Mouse (Mus musculus) lung, postnatal 4 days (tissue): Measurements from ENCODE around the gene Ccdc38.

ENCODE experiments used
- DNase-seq, 2 experiments: peaks; one replicate each; pipeline ENCODE4 v3.0.0; 2021

Ccdc38 gene

DNA sequence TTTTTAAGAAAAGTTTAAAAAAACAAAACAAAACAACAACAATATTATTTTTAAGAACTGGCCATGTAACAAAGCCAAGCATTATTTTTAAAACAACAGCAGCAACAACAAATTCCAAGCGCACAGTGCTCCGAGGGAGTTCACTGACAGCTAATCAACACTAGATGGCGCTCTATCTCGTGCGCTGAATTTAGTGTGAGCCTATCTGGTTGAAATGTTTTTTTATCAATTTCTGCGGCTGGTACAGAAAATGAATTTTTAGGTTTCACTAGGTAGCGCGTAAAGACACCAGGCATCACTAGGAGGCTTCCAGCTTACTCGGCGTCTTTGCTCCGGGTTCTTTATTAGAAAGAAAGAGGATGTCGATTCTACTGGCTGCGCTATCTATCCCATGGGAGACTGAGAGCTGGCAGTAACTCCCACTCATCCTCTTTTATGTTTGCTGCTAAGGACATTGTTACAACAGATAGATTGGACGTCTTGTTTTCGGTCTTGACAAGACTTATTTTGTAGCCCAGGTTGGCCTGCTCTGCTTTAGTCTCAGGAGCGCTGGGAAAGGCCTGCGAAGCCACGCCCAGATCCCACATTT is 71.1 kb downstream of the Ccdc38 start:
- peak in 1 of 2 experiments; percentile 32 for DNase-seq

DNA sequence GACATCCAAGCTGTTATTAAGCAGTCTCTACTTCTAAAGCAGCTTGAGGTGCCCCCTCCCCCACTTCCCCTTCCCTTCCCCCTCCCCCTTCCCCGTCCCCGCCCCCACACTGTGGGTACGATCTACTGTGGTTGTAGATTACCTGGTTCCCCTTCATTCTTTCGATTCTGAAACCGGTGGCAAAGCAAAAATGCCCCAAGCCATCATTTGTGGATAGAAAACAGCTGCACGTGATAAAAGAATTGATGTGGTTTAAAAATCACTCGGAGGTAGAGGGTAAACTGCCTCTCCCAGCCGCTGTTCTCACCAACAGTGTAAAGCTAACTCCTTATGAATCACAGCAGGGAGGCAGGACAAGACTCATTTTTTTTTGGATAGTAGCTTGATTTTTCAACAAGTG is 74.4 kb downstream of the Ccdc38 start:
- DNase-seq = no peak

DNA sequence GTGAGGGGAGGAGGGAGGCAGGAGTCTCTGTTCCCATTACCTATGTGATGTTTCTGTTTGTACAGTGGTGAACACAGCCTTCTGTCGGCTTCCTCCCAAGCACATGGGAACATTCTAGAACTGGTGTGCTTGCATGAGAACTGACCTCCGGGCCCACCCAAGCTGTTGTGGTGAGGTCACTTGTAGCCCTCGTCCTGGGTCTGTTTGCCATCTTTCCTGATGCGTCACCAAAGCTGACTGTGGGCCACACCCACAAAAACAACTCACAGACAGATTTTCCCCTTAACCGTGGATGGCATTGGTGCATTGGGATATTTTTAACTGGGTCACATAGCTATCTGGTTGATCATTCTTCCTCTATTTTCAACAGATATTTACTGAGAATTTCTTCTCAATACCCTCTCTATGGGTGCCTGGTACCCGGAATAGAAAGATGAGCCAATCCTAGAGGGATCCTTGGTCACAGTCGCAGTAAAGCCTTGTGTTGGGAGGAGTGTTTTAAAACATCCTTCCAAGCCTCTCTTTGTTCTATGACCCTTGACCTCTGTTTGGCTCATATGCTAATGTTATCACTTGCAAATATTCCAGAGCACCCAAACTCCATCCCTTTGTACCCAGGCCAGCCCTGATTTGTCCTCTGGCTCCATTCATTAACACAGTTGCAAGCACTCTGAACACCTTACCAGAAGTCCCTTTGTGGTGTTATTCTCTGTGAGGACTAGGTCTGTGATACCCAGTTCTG is 80.2 kb downstream of the Ccdc38 start:
- DNase-seq = no peak

DNA sequence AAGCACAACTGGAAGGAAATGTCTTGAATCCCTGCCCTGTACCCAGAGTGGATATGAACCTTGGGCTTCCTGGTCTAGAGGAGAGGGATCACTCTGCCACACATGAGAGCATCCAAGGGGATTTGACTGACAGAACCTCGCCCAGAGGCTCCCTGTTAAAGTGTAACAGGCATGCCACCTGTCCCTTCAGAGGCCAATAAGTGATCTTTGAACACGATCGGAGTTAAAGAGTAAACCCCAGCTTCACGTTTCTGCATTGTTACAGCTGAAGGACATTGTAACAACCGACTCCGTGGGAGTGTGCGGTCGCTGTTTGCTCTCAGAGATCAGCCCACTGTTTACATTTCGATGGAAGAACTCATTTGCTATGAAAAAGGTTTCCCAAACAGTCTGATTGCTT is 83.3 kb downstream of the Ccdc38 start:
- no peak for DNase-seq

DNA sequence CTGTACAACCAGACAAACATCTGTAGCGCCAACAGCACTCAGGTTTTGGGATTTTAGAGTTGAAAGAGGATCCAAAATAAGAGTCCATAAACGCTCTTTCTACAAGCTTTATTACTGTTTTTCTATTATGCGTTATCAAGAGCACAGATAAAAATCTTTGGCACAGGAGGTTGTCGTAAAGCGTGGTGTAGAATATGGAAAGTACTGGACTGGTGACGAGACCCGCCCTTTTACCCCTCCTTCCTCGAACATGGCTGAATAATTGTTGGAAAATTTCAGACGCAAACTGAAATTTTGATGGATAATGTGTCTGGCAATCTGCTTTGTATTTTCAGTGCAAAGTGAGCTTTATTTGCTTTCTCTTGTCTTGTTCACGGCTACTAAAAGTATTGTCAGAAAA is 83.7 kb downstream of the Ccdc38 start:
- no peak for DNase-seq

DNA sequence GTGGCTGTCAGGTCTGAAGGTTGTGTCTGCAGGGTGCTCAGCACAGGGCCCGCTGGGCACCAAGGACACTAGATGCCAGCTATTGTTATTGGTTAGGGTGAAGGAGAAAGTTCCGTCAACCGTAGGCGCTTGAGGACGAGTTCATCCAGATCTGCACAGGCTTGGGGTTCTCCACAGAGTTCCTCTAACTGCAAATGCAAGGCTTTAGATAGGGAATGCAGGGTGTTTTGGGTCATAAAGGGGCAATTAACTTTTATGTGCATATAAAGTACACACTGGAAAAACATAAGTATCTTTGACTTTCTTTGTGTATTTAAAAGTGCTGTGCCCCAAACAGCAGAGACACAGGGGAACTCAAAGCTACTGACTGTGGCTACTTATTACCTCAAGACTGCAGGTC is 89.9 kb downstream of the Ccdc38 start:
- DNase-seq = no peak

DNA sequence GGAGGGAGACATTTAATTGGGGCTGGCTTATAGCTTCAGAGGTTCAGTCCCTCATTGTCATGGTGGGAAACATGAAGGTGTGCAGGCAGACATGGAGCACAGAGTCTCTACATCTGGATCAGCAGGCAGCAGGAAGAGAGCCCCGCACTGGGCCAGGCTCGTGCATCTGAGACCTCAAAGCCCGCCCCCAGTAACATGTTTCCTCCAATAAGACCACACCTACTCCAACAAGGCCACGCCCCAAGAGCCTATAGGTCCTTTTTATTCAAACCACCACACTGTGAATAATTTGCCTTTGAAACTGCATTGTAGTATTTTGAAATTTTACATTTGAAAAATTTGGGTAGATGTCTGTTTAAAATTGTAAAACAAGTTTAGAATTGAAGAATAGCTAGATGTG is 91.7 kb downstream of the Ccdc38 start:
- no peak for DNase-seq

DNA sequence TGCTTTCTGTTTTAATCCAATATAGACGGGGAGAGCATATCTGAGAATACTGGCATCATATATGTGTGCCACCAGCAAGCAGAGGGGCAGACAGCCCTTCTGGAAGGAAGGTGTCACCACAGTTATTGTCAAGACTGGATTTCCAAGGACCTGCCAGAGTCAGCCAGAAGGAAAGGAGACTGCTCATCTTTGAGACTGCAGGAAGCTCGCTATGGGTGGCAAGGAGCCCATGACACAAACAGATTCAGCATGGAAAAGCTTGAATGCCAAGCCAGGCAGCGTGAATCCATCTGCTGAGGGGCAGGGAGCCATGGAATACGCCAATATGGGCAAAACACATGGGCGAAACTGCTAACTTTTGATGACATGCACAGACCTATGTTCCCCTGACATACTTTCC is 93.1 kb downstream of the Ccdc38 start:
- DNase-seq = no peak
